Mouse (Mus musculus) bone marrow macrophage, adult 2 months (primary cell): ENCODE measurements around the gene Caprin2. TPM values are rescaled to one million over a fixed set of nuclear protein-coding genes. Genes with fewer than 3 reads are reported as not detected.

Experiments
- H3K27ac ChIP-seq: 2 replicates; pipeline ENCODE4 v1.5.1; 2012; ENCODE audit warnings: low read depth, low read length; ENCODE audit not compliant: insufficient read depth
- H3K4me1 ChIP-seq: 2 replicates; pipeline ENCODE4 v1.6.1; 2012; ENCODE audit warnings: low read length; ENCODE audit not compliant: control insufficient read depth, insufficient read depth
- H3K4me3 ChIP-seq: 2 replicates; pipeline ENCODE4 v1.5.1; 2012; ENCODE audit warnings: mild to moderate bottlenecking, low read length, moderate library complexity; ENCODE audit not compliant: insufficient read depth
- CTCF ChIP-seq: IDR thresholded peaks from 2 replicates; pipeline ENCODE4 v1.5.1; 2012; ENCODE audit warnings: low read depth, mild to moderate bottlenecking, low read length, moderate library complexity
- POLR2A ChIP-seq: IDR thresholded peaks from 2 replicates; pipeline ENCODE4 v1.6.1; 2012; ENCODE audit warnings: mild to moderate bottlenecking, low read depth, low read length, borderline replicate concordance
- polyA plus RNA-seq: library from polyadenylated mRNA; stranded (reverse); fragments of >200 nt; gene quantifications from 2 replicates; pipeline ENCODE4 v1.2.4, GENCODE M21; 2012; ENCODE audit not compliant: missing spikeins, insufficient read depth, insufficient read length

The Caprin2 gene
- polyA plus RNA-seq, 1 experiment, result 8.3 TPM

- TF ChIP-seq POLR2A (no peak), CTCF (no peak)
- Histone ChIP-seq H3K27ac (no peak overlapping the region), H3K4me1 (no peaks in the 10 kb centered on the region), H3K4me3 (no peak overlapping the region)
Observed at GRCm38 (mm10) chr6:148845629-148846028, 50.4 kb downstream of the Caprin2 start.

GRCm38 (mm10) chr6:148841760-148842159, 54.3 kb downstream of the Caprin2 start:
- Histone ChIP-seq H3K27ac (no peak overlapping the region), H3K4me3 (no peak overlapping the region), H3K4me1 (no peaks in the 10 kb centered on the region)
- TF ChIP-seq CTCF (no peak), POLR2A (no peak)

- H3K27ac ChIP-seq, result no peak overlapping the region
- TF ChIP-seq POLR2A, result no peak
- TF ChIP-seq CTCF, result no peak
- H3K4me3 ChIP-seq, result no peak overlapping the region
- H3K4me1 ChIP-seq, result no peaks in the 10 kb centered on the region
Observed at GRCm38 (mm10) chr6:148838460-148838859, 57.6 kb downstream of the Caprin2 start.

- no peak for TF ChIP-seq POLR2A
- TF ChIP-seq CTCF, result no peak
- H3K4me3 ChIP-seq, result peak overlapping the region; percentile 99
- H3K4me1 ChIP-seq, result peaks cover 3% of the 10 kb centered on the region; the same call in 1 of the 2 replicates
- H3K27ac ChIP-seq, result no peak overlapping the region
Observed at GRCm38 (mm10) chr6:148831728-148832121, 64.3 kb downstream of the Caprin2 start.

GRCm38 (mm10) chr6:148830748-148831727, 65.0 kb downstream of the Caprin2 start, which contains the start of gene Ipo8:
Gene Ipo8, minus strand, starts transcription at chr6:148831467.
- peak within 1 kb of the TSS; percentile 99 for H3K4me3 ChIP-seq
- TF ChIP-seq CTCF, result no peak; the same call in 1 of the 2 replicates
- TF ChIP-seq POLR2A, result no peak
- H3K27ac ChIP-seq, result no peak within 1 kb of the TSS
- H3K4me1 ChIP-seq, result peaks cover 3% of the 10 kb centered on the region; the same call in 1 of the 2 replicates

GRCm38 (mm10) chr6:148830355-148830747, 65.7 kb downstream of the Caprin2 start:
- Histone ChIP-seq H3K4me1 (peaks cover 3% of the 10 kb centered on the region; the same call in 1 of the 2 replicates), H3K4me3 (peak overlapping the region; percentile 99), H3K27ac (no peak overlapping the region)
- TF ChIP-seq POLR2A (no peak), CTCF (no peak)

- no peak for TF ChIP-seq CTCF
- TF ChIP-seq POLR2A, result no peak
- Histone ChIP-seq H3K4me1 (0 out of 2 replicates have a peak, but pooled peaks cover 2% of the 10 kb centered on the region), H3K4me3 (no peak overlapping the region), H3K27ac (no peak overlapping the region)
Observed at GRCm38 (mm10) chr6:148826119-148826518, 69.9 kb downstream of the Caprin2 start.

- H3K4me3 ChIP-seq, result no peak overlapping the region
Observed at GRCm38 (mm10) chr6:148818624-148819343, 77.3 kb downstream of the Caprin2 start.

GRCm38 (mm10) chr6:148816751-148817150, 79.3 kb downstream of the Caprin2 start:
- Histone ChIP-seq H3K4me1 (no peaks in the 10 kb centered on the region), H3K4me3 (no peak overlapping the region)
- TF ChIP-seq POLR2A (no peak), CTCF (no peak)

More at GRCm38 (mm10) chr6:148818624-148819343, 77.3 kb downstream of the Caprin2 start:
- TF ChIP-seq POLR2A (no peak), CTCF (no peak)
- Histone ChIP-seq H3K27ac (no peak overlapping the region), H3K4me1 (no peaks in the 10 kb centered on the region)

More at GRCm38 (mm10) chr6:148816751-148817150, 79.3 kb downstream of the Caprin2 start:
- H3K27ac ChIP-seq, result no peak overlapping the region
